Mouse (Mus musculus): Measurements from ENCODE around the gene Atrn. TPM values are rescaled to one million over a fixed set of nuclear protein-coding genes. Genes with fewer than 3 reads are reported as not detected.

The Atrn gene
- polyA plus RNA-seq, 1 experiment from 2014 or later: 11.6 TPM

DNA sequence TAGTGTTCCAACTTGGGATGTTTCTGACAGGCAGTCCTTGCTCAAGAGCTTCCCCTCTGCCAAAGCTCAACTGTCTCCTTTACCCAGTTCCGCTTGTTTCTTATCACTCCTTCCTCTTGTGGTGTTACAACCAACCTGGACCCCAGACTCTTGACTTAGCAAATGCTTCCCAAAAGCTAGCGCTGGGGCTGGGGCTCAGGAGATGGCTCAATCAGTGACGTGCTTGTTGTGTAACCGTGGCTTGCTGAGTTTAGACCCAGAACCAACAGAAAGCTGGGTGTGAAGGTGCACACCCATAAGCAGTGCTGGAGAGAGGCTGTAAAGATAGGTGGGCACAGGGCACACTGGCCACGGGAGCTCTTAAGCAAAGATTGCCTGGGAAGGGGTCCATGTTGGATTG lies 23.7 kb downstream of the Atrn start:
- no peak for ATAC-seq (ENCODE audit: low FRiP score, low TSS enrichment)
- no peaks in the 10 kb centered on the region for H3K4me1 ChIP-seq (ENCODE audit: control insufficient read depth, insufficient read depth, low read length)
- no peaks in the 10 kb centered on the region for H3K9me3 ChIP-seq (ENCODE audit: control insufficient read depth, low read length)
- WGBS: 88% methylated on average over 5 of the region's 5 CpGs
- no peak overlapping the region for H3K9ac ChIP-seq (ENCODE audit: low read depth, low read length)
- no peak overlapping the region for H3K4me3 ChIP-seq (ENCODE audit: low read length)
- H3K27ac ChIP-seq (ENCODE audit: low read depth, low read length): no peak overlapping the region
- no peak overlapping the region for H3K4me2 ChIP-seq (replicated peaks; ENCODE audit: low read depth, low read length)
- H3K36me3 ChIP-seq (ENCODE audit: control insufficient read depth, insufficient read depth, low read length): 0 out of 2 replicates have a peak, but pooled peaks cover 4% of the 10 kb centered on the region
- H3K27me3 ChIP-seq (ENCODE audit: control insufficient read depth, insufficient read depth, low read length): no peaks in the 10 kb centered on the region

DNA sequence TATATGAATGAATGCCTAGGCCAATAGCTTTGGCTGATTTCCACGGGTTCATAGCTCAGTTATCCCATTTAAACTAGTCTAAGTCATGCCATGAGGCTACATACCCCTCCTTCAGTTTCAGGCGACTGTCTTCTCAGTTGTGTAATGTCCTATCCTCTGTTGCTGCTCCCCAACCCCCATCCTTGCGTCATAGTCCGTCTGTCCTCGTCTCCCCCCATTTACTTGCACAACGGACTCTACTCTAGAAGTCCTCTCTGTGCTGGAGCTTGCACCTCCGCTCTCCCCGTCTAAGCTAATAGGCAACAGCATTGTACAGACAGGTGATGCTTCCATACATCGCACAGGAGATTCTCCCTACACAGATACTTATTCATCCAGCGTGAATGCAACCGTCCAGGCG lies 26.6 kb downstream of the Atrn start:
- 91% methylated on average over 12 of the region's 12 CpGs for WGBS
- H3K27ac ChIP-seq (ENCODE audit: low read depth, low read length): no peak overlapping the region
- ATAC-seq (ENCODE audit: low FRiP score, low TSS enrichment): no peak
- 0 out of 2 replicates have a peak, but pooled peaks cover 4% of the 10 kb centered on the region for H3K36me3 ChIP-seq (ENCODE audit: control insufficient read depth, insufficient read depth, low read length)
- no peaks in the 10 kb centered on the region for H3K27me3 ChIP-seq (ENCODE audit: control insufficient read depth, insufficient read depth, low read length)
- no peak overlapping the region for H3K4me3 ChIP-seq (ENCODE audit: low read length)
- H3K9ac ChIP-seq (ENCODE audit: low read depth, low read length): no peak overlapping the region
- no peak overlapping the region for H3K4me2 ChIP-seq (replicated peaks; ENCODE audit: low read depth, low read length)
- H3K9me3 ChIP-seq (ENCODE audit: control insufficient read depth, low read length): no peaks in the 10 kb centered on the region
- no peaks in the 10 kb centered on the region for H3K4me1 ChIP-seq (ENCODE audit: control insufficient read depth, insufficient read depth, low read length)

DNA sequence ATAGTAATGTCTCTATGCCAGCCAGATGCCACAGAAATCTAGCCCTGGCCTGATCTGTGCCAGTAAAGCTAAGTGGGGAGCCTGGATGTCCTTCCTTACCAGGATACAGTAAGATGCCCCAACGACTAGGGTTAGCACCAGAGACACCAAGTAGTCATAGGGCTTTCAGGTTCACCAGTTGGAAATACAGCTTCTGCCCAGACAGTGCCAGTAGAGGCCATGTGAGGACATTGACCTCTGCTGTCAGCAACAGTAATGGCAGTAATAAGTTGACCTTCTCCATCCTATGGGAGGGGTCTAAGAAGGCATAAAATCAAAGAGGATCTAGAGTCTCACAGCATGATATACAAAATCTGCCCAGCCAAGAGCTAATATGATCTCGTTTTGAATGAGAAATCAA lies 43.5 kb downstream of the Atrn start:
- no peak for ATAC-seq (ENCODE audit: low FRiP score, low TSS enrichment)
- Histone ChIP-seq H3K4me2 (replicated peaks; ENCODE audit: low read depth, low read length) (no peak overlapping the region), H3K27me3 (ENCODE audit: control insufficient read depth, insufficient read depth, low read length) (no peaks in the 10 kb centered on the region), H3K4me1 (ENCODE audit: control insufficient read depth, insufficient read depth, low read length) (no peaks in the 10 kb centered on the region), H3K27ac (ENCODE audit: low read depth, low read length) (no peak overlapping the region), H3K9me3 (ENCODE audit: control insufficient read depth, low read length) (no peaks in the 10 kb centered on the region), H3K9ac (ENCODE audit: low read depth, low read length) (no peak overlapping the region), H3K36me3 (ENCODE audit: control insufficient read depth, insufficient read depth, low read length) (peaks cover 4% of the 10 kb centered on the region; the same call in 1 of the 2 replicates), H3K4me3 (ENCODE audit: low read length) (no peak overlapping the region)
- 71% methylated on average over 2 of the region's 2 CpGs for WGBS

DNA sequence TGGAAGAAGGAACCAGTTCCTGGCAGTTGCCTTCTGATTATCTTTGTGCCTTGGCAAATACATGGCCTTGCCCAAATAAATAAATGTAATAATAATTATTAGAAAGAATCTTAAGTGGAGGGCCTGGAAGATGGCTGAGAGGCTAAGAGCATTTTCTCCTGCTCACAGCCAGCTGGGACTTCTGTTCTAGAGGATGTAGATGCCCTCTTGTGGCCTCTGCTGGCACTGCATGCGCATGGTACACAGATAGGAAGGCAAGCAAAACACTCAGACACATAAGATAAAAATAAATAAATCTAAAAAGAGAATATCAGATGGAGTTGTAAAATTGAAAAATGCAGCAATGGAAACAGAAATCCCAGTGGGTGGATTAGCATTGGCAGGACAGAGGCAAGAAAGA lies 44.3 kb downstream of the Atrn start:
- Histone ChIP-seq H3K27me3 (ENCODE audit: control insufficient read depth, insufficient read depth, low read length) (no peaks in the 10 kb centered on the region), H3K4me1 (ENCODE audit: control insufficient read depth, insufficient read depth, low read length) (no peaks in the 10 kb centered on the region), H3K4me2 (replicated peaks; ENCODE audit: low read depth, low read length) (no peak overlapping the region), H3K27ac (ENCODE audit: low read depth, low read length) (no peak overlapping the region), H3K36me3 (ENCODE audit: control insufficient read depth, insufficient read depth, low read length) (peaks cover 4% of the 10 kb centered on the region; the same call in 1 of the 2 replicates), H3K4me3 (ENCODE audit: low read length) (no peak overlapping the region), H3K9me3 (ENCODE audit: control insufficient read depth, low read length) (no peaks in the 10 kb centered on the region), H3K9ac (ENCODE audit: low read depth, low read length) (no peak overlapping the region)
- WGBS: 3% methylated on average over 1 of the region's 1 CpGs
- ATAC-seq (ENCODE audit: low FRiP score, low TSS enrichment): no peak; the same call in 1 of the 2 replicates

DNA sequence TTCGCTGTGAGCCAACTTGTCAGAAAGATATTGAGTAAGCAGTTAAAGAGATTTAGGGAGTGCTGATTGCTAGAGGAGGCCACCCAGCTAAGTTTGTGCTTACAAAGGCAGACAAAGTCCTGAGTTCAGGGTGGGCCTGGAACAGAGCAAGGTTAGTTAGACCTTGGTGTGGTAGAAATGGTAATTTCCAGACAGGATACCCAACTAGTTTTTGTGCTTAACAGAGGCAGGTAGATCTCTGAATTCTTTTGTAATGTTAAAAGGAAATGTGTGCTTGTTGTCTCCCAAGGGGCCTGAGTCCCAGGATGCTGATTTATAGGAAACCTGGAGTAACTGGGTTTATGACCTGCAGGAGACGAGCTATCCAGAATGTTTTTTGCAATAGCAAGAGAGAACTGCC lies 52.6 kb downstream of the Atrn start:
- H3K9me3 ChIP-seq (ENCODE audit: control insufficient read depth, low read length): no peaks in the 10 kb centered on the region
- no peak overlapping the region for H3K4me2 ChIP-seq (replicated peaks; ENCODE audit: low read depth, low read length)
- H3K4me1 ChIP-seq (ENCODE audit: control insufficient read depth, insufficient read depth, low read length): no peaks in the 10 kb centered on the region
- no peak overlapping the region for H3K4me3 ChIP-seq (ENCODE audit: low read length)
- H3K36me3 ChIP-seq (ENCODE audit: control insufficient read depth, insufficient read depth, low read length): peaks cover 2% of the 10 kb centered on the region; the same call in 1 of the 2 replicates
- no peak for ATAC-seq (ENCODE audit: low FRiP score, low TSS enrichment)
- WGBS: 54% methylated on average over 2 of the region's 2 CpGs
- no peak overlapping the region for H3K9ac ChIP-seq (ENCODE audit: low read depth, low read length)
- no peaks in the 10 kb centered on the region for H3K27me3 ChIP-seq (ENCODE audit: control insufficient read depth, insufficient read depth, low read length)
- H3K27ac ChIP-seq (ENCODE audit: low read depth, low read length): no peak overlapping the region

DNA sequence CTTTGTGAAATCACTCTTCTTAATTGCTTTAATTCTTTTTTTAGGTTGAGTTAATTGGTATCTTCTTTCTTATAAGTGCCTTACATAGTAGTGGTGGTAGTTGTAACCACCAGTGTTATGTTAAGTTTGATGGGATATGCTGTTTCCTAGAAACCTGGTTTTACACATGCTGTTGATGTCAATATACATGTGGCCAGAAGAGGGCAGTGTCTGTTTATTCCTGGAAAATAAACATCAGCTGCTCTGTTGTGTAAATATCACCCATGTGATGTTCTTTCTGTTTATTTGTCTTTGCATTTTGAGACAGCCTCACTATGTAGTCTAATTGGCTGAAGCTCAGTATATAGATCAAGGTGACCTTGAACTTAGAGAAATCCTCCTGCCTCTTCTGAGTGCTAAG lies 55.6 kb downstream of the Atrn start:
- ATAC-seq (ENCODE audit: low FRiP score, low TSS enrichment): no peak
- Histone ChIP-seq H3K4me3 (ENCODE audit: low read length) (no peak overlapping the region), H3K9ac (ENCODE audit: low read depth, low read length) (no peak overlapping the region), H3K4me1 (ENCODE audit: control insufficient read depth, insufficient read depth, low read length) (no peaks in the 10 kb centered on the region), H3K27ac (ENCODE audit: low read depth, low read length) (no peak overlapping the region), H3K27me3 (ENCODE audit: control insufficient read depth, insufficient read depth, low read length) (no peaks in the 10 kb centered on the region), H3K4me2 (replicated peaks; ENCODE audit: low read depth, low read length) (no peak overlapping the region), H3K9me3 (ENCODE audit: control insufficient read depth, low read length) (no peaks in the 10 kb centered on the region), H3K36me3 (ENCODE audit: control insufficient read depth, insufficient read depth, low read length) (peaks cover 2% of the 10 kb centered on the region; the same call in 1 of the 2 replicates)

DNA sequence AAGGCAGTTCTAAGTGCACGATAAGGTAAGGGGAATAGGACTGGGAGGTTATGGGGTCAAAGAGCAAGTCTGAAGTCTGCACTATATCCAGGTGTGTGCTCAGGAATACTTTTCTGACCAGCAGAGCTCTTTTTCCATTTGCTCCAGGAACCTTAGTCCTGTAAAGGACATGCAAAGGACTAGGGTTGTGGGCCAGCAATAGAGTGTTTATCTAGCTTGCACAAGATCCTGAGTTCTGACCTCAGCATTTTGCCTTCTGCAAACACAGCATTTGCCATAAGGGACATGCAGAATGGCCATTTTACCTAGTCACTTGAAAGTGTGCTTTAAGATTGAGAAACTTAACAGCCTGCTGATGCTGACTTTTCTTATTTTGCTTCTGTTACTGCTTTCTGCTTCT lies 58.7 kb downstream of the Atrn start:
- no peak overlapping the region for H3K4me3 ChIP-seq (ENCODE audit: low read length)
- H3K9me3 ChIP-seq (ENCODE audit: control insufficient read depth, low read length): no peaks in the 10 kb centered on the region
- H3K9ac ChIP-seq (ENCODE audit: low read depth, low read length): no peak overlapping the region
- H3K27ac ChIP-seq (ENCODE audit: low read depth, low read length): no peak overlapping the region
- no peak overlapping the region for H3K4me2 ChIP-seq (replicated peaks; ENCODE audit: low read depth, low read length)
- 84% methylated on average over 1 of the region's 1 CpGs for WGBS
- no peaks in the 10 kb centered on the region for H3K27me3 ChIP-seq (ENCODE audit: control insufficient read depth, insufficient read depth, low read length)
- H3K36me3 ChIP-seq (ENCODE audit: control insufficient read depth, insufficient read depth, low read length): no peaks in the 10 kb centered on the region; the same call in 1 of the 2 replicates
- no peaks in the 10 kb centered on the region for H3K4me1 ChIP-seq (ENCODE audit: control insufficient read depth, insufficient read depth, low read length)
- no peak for ATAC-seq (ENCODE audit: low FRiP score, low TSS enrichment)

DNA sequence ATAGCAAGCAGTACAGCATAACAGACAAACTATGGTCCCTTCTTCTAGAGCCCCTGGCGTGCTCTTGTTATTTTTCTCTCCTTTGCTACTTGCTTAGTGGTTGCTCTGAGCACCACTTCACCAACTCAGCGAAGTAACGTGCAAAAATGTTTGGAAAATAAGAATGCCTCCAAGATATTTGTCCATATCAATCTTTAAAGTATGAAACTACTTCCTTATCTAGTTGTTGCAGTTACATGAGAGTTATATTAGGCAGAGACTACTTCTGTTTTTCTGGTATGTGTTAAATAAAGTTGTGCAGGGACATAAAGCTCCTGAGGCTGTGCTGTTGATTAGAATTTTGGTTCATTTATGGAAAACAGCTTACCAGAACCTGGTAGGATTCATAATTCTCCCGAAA lies 64.7 kb downstream of the Atrn start:
- Histone ChIP-seq H3K9me3 (ENCODE audit: control insufficient read depth, low read length) (no peaks in the 10 kb centered on the region), H3K27ac (ENCODE audit: low read depth, low read length) (no peak overlapping the region), H3K27me3 (ENCODE audit: control insufficient read depth, insufficient read depth, low read length) (no peaks in the 10 kb centered on the region), H3K4me2 (replicated peaks; ENCODE audit: low read depth, low read length) (no peak overlapping the region), H3K9ac (ENCODE audit: low read depth, low read length) (no peak overlapping the region), H3K4me1 (ENCODE audit: control insufficient read depth, insufficient read depth, low read length) (no peaks in the 10 kb centered on the region), H3K4me3 (ENCODE audit: low read length) (no peak overlapping the region), H3K36me3 (ENCODE audit: control insufficient read depth, insufficient read depth, low read length) (peaks cover 27% of the 10 kb centered on the region; the same call in 1 of the 2 replicates)
- WGBS: 96% methylated on average over 4 of the region's 4 CpGs
- no peak for ATAC-seq (ENCODE audit: low FRiP score, low TSS enrichment)

DNA sequence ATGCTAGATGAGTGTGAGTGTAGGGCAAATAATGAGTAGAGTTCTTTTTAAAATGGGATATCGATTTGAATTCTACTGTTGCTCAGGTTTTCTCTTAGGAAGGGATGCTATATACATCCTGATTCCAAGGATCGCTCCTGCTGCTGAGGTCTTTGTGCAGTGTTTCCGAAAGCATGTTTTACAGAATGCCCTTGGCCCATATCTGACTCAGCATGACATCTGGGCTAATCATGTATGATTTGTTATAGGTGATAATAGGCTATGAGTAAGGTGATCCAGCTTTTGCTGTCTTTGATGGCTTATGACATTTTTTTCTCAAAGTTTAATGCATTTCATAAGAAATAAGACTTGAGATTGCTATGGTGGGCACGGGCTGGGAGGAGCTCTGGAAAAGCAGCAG lies 66.1 kb downstream of the Atrn start:
- Histone ChIP-seq H3K9ac (ENCODE audit: low read depth, low read length) (no peak overlapping the region), H3K27me3 (ENCODE audit: control insufficient read depth, insufficient read depth, low read length) (no peaks in the 10 kb centered on the region), H3K4me3 (ENCODE audit: low read length) (no peak overlapping the region), H3K27ac (ENCODE audit: low read depth, low read length) (no peak overlapping the region), H3K4me1 (ENCODE audit: control insufficient read depth, insufficient read depth, low read length) (no peaks in the 10 kb centered on the region), H3K4me2 (replicated peaks; ENCODE audit: low read depth, low read length) (no peak overlapping the region), H3K36me3 (ENCODE audit: control insufficient read depth, insufficient read depth, low read length) (peaks cover 27% of the 10 kb centered on the region; the same call in 1 of the 2 replicates), H3K9me3 (ENCODE audit: control insufficient read depth, low read length) (no peaks in the 10 kb centered on the region)
- WGBS: 90% methylated on average over 4 of the region's 4 CpGs
- no peak for ATAC-seq (ENCODE audit: low FRiP score, low TSS enrichment)

Measured in kidney, embryonic 14.5 days (tissue).